Mouse (Mus musculus) thymus, adult 2 months (tissue): ENCODE results near the gene Cobl.

Experiments
- CTCF ChIP-seq: fragments of 200-500 bp; IDR thresholded peaks from 2 replicates; pipeline ENCODE4 v1.5.1; 2012; ENCODE audit warnings: mild to moderate bottlenecking, control low read depth, low read length, moderate library complexity, borderline replicate concordance; ENCODE audit not compliant: control insufficient read depth, poor library complexity, insufficient read depth; ENCODE audit errors: extremely low read depth
- POLR2A ChIP-seq: fragments of 200-500 bp; IDR thresholded peaks from 2 replicates; pipeline ENCODE4 v1.6.1; 2012; ENCODE audit warnings: mild to moderate bottlenecking, low read length, control low read depth, moderate library complexity; ENCODE audit not compliant: control insufficient read depth, poor library complexity, insufficient read depth; ENCODE audit errors: extremely low read depth

GRCm38 (mm10) chr11:12229411-12229810, 235.3 kb downstream of the Cobl start:
- no peak for TF ChIP-seq CTCF
- TF ChIP-seq POLR2A = no peak
